Mouse (Mus musculus): ENCODE measurements at regions not wholly inside any gene's neighbourhood (a gene's known extent, or its start where the extent isn't known, plus 50 kb on each side); places are given as distances from the start of the nearest gene placed in this dataset.
A peak's percentile ranks its signal among the peaks of the same experiment; 100 is the strongest.

DNA sequence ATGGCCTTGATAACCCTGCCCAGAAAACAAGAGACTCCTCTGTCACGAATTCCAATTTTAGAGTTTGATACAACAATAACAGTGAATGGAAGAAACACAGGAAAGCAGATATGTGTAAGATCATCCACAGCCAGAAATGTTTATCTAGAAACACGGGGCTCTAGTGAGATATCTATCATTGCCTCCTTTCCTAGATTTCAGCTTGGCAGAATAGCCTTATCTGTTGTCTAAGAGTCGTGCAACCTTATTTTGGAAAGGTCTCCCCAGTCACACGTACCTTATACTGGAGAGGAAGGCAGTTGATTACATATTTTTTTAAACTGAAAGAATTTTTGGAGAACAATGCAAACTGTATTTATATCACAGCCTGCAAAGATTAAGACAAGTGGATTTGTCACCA is 61.6 kb downstream of the Gm10295 start:
- DNase-seq (ENCODE audit: low spot score), result no peak

DNA sequence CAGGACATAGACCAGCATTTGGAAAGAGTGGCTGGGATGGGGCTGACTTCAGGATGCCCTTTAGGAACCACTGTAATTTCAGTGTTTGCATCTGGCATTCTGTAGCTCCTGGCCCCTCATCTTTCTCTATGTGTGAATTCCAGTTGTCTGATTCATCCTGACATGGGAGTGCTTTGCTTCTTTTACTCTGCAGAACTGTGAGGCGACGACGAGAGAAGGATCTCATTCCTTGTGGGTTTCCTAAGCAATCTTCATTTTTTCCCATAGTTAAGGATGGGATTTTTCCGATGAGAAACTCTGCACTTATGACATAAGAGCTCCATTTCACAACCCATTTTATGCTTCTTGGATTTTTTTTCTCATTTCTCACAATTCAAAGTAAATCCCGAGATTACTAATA is 62.0 kb downstream of the Gm10295 start:
- DNase-seq (ENCODE audit: low spot score), result no peak

GRCm38 (mm10) chr7:71287441-71287840 is 63.8 kb downstream of the Gm10295 start:
- no peak for DNase-seq (ENCODE audit: low spot score)

DNA sequence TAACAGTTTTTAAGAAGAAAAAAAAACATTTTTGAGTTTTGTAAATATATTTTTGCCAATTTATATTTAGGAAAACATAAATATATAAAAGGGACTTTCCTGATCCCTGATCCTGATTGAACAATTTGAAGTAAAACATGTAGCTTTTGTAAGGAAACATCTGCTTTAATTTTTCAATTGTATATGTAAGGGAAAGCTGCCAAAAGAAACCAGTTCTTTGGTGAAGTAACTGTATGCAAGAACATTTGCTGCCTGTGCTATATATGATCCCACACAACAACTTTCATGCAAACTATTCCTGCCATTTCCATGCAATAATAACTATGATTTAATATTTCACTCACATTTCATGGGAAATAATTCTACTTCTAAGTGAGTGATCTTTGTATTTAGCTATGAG is 67.0 kb downstream of the Gm10295 start:
- DNase-seq (ENCODE audit: low spot score), result no peak

DNA sequence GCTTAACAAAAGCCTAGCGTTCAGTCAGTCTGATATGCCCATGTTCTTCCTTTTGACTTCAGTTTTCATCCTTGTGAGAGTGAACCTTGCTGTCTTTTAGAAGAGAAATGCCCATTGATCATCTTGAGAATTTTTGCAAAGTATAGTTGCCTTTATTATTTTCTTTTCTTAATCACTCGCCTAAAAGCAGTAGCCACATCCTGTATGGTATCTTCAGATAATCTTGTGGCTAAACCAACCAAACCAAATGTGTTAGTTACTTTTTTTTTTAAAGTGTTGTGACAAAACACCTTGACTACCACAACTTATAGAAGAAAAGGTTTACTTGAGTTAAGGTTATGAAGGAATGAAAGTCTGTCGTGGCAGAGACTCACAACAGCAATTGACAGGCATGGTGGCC is 67.9 kb downstream of the Gm10295 start:
- no peak for DNase-seq (ENCODE audit: low spot score)

GRCm38 (mm10) chr7:71266101-71266500 is 85.2 kb downstream of the Gm10295 start:
- DNase-seq (ENCODE audit: low spot score), result no peak

DNA sequence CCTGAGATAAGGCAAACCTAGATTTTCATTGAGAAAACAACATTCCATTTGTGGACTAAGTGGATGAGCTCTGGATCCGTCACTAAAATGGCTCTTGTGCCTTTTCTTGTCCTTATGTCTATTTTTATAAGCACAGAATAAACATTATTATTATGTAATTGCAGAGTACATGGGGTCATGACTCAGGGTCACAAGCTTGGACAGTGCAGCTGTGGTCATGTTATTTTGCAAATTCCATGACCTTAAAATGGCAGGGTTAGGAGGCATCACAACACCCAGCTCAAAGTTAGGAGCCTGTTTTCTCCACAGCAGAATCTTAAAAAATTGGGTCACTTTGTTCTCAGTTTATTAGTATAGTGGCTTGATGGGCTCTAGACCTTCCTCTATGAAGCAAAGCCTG is 87.2 kb downstream of the Gm10295 start:
- DNase-seq (ENCODE audit: low spot score), result peak; percentile 3

DNA sequence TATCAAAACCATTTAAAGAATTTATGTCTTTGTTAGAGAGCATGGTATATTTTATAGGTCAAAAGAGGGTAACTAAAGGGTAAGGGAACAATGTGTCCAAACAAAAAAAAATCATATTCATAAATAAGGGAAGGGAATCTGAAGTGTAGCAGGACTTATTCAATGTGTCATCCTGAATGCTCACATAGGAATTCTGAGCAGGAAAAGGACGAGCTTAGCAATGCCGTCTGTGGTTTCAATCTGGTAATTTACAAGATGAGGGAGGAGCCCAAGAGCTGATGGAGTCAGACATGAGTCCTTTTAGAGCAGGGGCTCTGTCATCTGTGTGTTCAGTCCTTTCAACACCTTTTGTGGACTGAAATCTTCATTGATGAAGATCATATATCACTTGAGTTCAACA is 101.6 kb downstream of the Gm10295 start:
- DNase-seq (ENCODE audit: low spot score), result no peak

DNA sequence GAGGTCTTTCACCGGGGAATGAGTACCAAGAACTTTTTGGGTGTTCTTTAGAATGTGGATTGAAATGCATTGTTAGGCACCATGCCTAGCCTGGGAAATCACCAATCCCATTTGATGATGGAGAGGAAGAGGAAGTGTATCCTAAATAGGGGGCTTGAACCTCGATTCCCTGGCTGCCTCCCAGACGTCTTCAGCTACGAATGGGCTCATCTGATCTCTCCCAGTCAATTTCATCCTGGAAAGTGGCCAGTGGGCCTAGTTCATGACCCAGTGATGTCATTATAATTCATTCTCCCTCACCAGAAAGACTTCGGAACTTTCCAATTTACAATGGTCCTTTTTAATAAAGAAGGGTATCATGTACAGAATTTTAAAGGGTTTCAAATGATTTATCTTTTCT is 102.1 kb downstream of the Gm10295 start:
- DNase-seq (ENCODE audit: low spot score), result no peak

GRCm38 (mm10) chr7:71247922-71248321 is 103.4 kb downstream of the Gm10295 start:
- no peak for DNase-seq (ENCODE audit: low spot score)

GRCm38 (mm10) chr7:71242379-71242911 is 108.8 kb downstream of the Gm10295 start:
- DNase-seq (ENCODE audit: low spot score), result no peak

GRCm38 (mm10) chr7:71239207-71239606 is 112.1 kb downstream of the Gm10295 start:
- DNase-seq (ENCODE audit: low spot score), result no peak

GRCm38 (mm10) chr7:71236334-71236733 is 115.0 kb downstream of the Gm10295 start:
- DNase-seq (ENCODE audit: low spot score), result no peak

GRCm38 (mm10) chr7:71234176-71234769 is 117.0 kb downstream of the Gm10295 start:
- DNase-seq (ENCODE audit: low spot score), result no peak

DNA sequence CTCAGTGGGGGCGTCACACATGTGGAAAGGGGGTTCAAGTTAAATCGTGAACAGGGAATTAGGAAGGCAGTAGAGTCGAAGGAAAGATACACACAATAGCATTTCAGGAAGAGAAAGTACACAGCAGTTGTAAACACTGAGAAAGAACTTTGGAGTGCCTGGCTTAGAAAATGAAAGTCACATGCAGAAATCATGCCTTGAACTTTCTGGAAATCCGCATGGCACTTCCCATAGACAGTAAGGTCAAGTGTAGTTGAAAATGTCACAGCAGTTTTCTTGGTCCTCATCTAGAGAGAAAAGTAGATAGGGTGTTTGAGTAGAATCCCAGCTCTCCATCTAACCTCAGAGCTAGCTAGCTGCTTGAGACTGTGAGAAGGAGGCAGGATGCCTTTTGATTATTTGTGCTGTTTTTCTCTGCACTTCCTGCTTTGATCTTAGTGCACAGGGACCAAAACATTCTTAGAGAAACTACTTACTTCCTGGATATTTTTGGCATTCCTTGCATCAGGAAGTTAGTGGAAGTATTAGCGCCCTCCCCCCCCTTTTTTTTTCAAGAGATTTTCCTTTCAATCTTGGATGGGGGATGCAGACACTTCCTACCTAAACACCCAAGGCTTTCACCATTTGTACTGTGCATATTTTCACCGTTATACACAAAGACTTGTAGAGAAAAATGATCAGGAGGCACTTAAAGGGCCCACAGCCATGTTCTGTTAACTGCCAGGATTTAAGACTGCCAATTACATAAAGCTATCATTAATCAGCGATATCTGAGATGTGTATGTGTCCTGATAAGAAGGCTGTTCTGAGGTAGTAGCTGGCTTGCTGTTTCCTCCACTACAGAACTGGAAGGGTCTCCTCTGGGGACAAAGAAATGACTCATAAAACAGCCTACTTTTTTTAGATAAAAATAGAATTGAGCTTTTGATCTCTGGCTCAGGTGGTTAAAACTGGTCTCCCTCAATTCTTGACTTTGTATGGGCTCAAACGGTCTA is 118.2 kb downstream of the Gm10295 start:
- no peak for DNase-seq (ENCODE audit: low spot score)

DNA sequence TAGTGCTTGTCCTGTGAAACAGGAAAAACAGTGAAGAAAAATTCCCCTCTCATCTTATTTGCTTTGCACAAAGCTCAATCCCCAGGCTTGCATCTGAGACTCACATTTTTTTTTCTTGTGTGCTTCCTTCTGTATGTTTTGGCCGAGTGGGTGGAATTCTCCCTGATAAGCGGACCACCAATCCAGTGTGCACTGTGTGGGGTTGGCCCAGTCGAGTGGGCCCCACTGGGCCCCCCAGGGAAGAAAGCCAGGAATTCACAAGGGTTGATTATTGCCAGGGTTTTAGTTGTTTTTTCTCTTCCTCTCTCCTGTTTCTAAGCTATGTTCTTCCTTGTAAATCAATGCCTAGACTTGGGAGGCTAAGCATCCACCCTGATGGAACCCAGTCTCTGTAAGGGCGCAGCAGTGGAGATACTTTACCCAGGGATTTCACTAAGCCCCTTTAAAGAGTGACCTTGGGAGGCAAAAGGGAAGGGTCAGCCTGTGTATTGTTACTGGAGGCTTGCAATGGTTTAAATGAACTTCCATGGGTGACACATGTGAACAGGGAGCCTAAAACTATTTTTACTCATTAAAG is 120.3 kb downstream of the Gm10295 start:
- no peak for DNase-seq (ENCODE audit: low spot score)

GRCm38 (mm10) chr7:71229183-71229582 is 122.1 kb downstream of the Gm10295 start:
- DNase-seq (ENCODE audit: low spot score), result no peak

GRCm38 (mm10) chr7:71224320-71224865 is 126.9 kb downstream of the Gm10295 start:
- DNase-seq (ENCODE audit: low spot score), result no peak

- DNase-seq (ENCODE audit: low spot score), result no peak
Measured at GRCm38 (mm10) chr7:71223513-71224319, 127.6 kb downstream of the Gm10295 start.

DNA sequence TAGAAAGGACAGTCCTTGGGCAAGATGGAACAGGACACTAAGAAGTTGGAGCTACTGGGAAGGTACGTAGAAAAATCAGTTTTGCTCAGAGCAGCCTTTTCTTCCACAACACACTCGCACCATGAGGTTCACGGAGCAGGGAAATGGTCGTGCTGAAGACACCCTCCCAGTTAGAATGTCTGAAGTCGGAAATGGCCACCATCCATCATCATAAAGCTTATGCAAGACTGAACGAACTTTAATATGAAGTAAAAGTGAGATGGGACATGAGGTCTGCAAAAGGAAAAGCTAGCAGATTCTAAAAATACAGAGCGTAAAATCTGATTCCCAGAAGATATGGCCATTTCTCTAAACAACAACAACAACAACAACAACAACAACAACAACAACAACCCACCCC is 133.9 kb downstream of the Gm10295 start:
- DNase-seq (ENCODE audit: low spot score), result no peak

- no peak for DNase-seq (ENCODE audit: low spot score)
Measured at GRCm38 (mm10) chr7:71216808-71217207, 134.5 kb downstream of the Gm10295 start.

Data from gastrocnemius, adult 18-20 months (tissue).